Mouse (Mus musculus) midbrain, embryonic 10.5 days (tissue): ENCODE measurements around the gene Proser3. TPM values are rescaled to one million over a fixed set of nuclear protein-coding genes. Genes with fewer than 3 reads are reported as not detected.
"Not testable (repeated sequence)": the region's sequence is repeated elsewhere in the genome, so short reads cannot be mapped to it uniquely, and the experiment has no call there.

Source experiments
- DNase-seq: peaks from one replicate; pipeline ENCODE4 v3.0.0-alpha.2; 2017; ENCODE audit warnings: low spot score
- H3K27ac ChIP-seq: fragments of 300-500 bp; sonication (generic); replicated peaks from 2 replicates; pipeline ENCODE4 v1.5.1; 2016; ENCODE audit warnings: mild to moderate bottlenecking
- H3K27me3 ChIP-seq: fragments of 300-500 bp; sonication (generic); 2 replicates; pipeline ENCODE4 v1.6.1; 2016; ENCODE audit warnings: low read depth, mild to moderate bottlenecking; ENCODE audit not compliant: poor library complexity, severe bottlenecking
- H3K36me3 ChIP-seq: fragments of 300-500 bp; sonication (generic); 2 replicates; pipeline ENCODE4 v1.6.1; 2016; ENCODE audit warnings: mild to moderate bottlenecking, moderate library complexity
- H3K4me1 ChIP-seq: fragments of 300-500 bp; sonication (generic); 2 replicates; pipeline ENCODE4 v1.6.1; 2016
- H3K4me3 ChIP-seq: fragments of 300-500 bp; sonication (generic); 2 replicates; pipeline ENCODE4 v1.5.1; 2016; ENCODE audit warnings: mild to moderate bottlenecking, moderate library complexity
- H3K9me3 ChIP-seq: fragments of 300-500 bp; sonication (generic); replicated peaks from 2 replicates; pipeline ENCODE4 v1.6.1; 2016; ENCODE audit warnings: mild to moderate bottlenecking
- WGBS: fragments of 180-500 bp; shearing (Covaris S2); methylation state at CpG from one replicate; pipeline ENCODE4 v1.1.7; 2016; 5-methylcytosine and 5-hydroxymethylcytosine counted together
- polyA plus RNA-seq: library from polyadenylated mRNA; unstranded; fragments of >200 nt; fragmentation: Nextera tagmentation; extraction: Ambion mirVana; gene quantifications from 2 replicates; pipeline ENCODE4 v1.2.1, GENCODE M21; 2016

Proser3 gene
- polyA plus RNA-seq, 1 experiment from 2014 or later: 13.4 TPM

- peaks cover 22% of the 10 kb centered on the region for H3K4me1 ChIP-seq
- WGBS: 32% methylated on average over 10 of the region's 10 CpGs
- H3K4me3 ChIP-seq: no peak overlapping the region
- no peaks in the 10 kb centered on the region for H3K9me3 ChIP-seq
- H3K27me3 ChIP-seq: peaks cover 16% of the 10 kb centered on the region
- no peak for DNase-seq
- H3K27ac ChIP-seq: no peak overlapping the region
- peaks cover 86% of the 10 kb centered on the region for H3K36me3 ChIP-seq
Observed at GRCm38 (mm10) chr7:30525954-30526353, 26.1 kb downstream of the Proser3 start.

DNA sequence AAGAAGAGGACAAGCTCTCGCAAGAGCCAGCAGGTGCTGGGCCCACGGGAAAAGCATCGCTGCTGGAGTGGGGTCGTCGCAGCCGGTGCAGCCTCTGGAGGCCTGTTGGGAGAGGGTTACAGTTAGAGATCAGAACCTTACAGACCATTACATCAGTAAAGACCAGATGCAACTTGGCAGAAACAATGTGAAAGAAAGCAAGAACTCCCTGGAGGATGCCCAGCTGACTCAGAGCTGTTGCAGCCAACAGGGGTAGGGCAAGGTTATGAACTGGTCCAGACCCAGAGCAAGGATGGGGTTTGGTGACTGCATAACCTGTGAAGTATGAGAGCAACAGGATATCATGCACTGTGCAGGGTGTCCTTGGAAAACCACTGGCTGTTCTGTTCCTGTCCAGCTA, 27.6 kb downstream of the Proser3 start:
- Histone ChIP-seq H3K9me3 (no peaks in the 10 kb centered on the region), H3K4me1 (peaks cover 35% of the 10 kb centered on the region), H3K36me3 (peaks cover 71% of the 10 kb centered on the region), H3K4me3 (no peak overlapping the region), H3K27me3 (peaks cover 16% of the 10 kb centered on the region), H3K27ac (no peak overlapping the region)
- no peak for DNase-seq
- 81% methylated on average over 6 of the region's 6 CpGs for WGBS

DNA sequence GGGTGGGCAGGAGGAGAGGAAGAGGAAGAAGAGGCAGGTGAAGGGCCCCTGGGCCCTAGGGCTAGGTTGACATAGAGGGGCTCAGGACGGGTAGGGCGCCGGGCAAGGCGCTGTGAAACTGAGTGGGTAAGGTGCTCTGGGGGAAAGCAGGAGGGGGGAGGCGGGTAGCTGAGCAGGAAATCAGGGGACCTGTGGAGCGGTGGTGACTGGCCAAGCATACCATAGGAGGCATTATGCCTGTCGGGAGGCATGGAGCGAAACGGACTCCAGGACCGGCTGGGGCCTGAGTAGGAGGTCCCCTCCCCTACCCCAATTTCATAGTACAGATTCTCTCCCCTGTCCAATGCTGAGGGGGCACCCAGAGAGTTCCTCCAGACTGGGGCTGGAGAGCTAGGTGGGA, 29.2 kb downstream of the Proser3 start:
- Histone ChIP-seq H3K9me3 (no peaks in the 10 kb centered on the region), H3K27ac (no peak overlapping the region), H3K4me3 (no peak overlapping the region), H3K27me3 (peaks cover 13% of the 10 kb centered on the region), H3K4me1 (peaks cover 39% of the 10 kb centered on the region), H3K36me3 (peaks cover 55% of the 10 kb centered on the region)
- DNase-seq: no peak
- WGBS: 81% methylated on average over 10 of the region's 10 CpGs

- H3K4me3 ChIP-seq: no peak overlapping the region
- WGBS: 85% methylated on average over 5 of the region's 5 CpGs
- H3K27ac ChIP-seq: peak overlapping the region; percentile 2
- H3K9me3 ChIP-seq: no peaks in the 10 kb centered on the region
- no peak for DNase-seq
- no peaks in the 10 kb centered on the region for H3K27me3 ChIP-seq
- H3K36me3 ChIP-seq: peaks cover 35% of the 10 kb centered on the region
- H3K4me1 ChIP-seq: peaks cover 27% of the 10 kb centered on the region
Observed at GRCm38 (mm10) chr7:30520856-30521255, 31.2 kb downstream of the Proser3 start.

- H3K27me3 ChIP-seq: peaks cover 4% of the 10 kb centered on the region; the same call in 1 of the 2 replicates
- H3K4me3 ChIP-seq: no peak overlapping the region
- peak overlapping the region; percentile 2; the same call in 1 of the 2 replicates for H3K27ac ChIP-seq
- H3K9me3 ChIP-seq: no peaks in the 10 kb centered on the region
- peaks cover 30% of the 10 kb centered on the region for H3K4me1 ChIP-seq
- 72% methylated on average over 4 of the region's 4 CpGs for WGBS
- no peak for DNase-seq
- H3K36me3 ChIP-seq: peaks cover 30% of the 10 kb centered on the region
Observed at GRCm38 (mm10) chr7:30520396-30520795, 31.7 kb downstream of the Proser3 start.

GRCm38 (mm10) chr7:30518325-30518724, 33.8 kb downstream of the Proser3 start:
- DNase-seq: no peak
- Histone ChIP-seq H3K4me1 (peaks cover 30% of the 10 kb centered on the region), H3K9me3 (no peaks in the 10 kb centered on the region), H3K27me3 (peaks cover 6% of the 10 kb centered on the region; the same call in 1 of the 2 replicates), H3K27ac (no peak overlapping the region; the same call in 1 of the 2 replicates), H3K4me3 (no peak overlapping the region), H3K36me3 (peaks cover 9% of the 10 kb centered on the region)
- WGBS: 48% methylated on average over 8 of the region's 8 CpGs

DNA sequence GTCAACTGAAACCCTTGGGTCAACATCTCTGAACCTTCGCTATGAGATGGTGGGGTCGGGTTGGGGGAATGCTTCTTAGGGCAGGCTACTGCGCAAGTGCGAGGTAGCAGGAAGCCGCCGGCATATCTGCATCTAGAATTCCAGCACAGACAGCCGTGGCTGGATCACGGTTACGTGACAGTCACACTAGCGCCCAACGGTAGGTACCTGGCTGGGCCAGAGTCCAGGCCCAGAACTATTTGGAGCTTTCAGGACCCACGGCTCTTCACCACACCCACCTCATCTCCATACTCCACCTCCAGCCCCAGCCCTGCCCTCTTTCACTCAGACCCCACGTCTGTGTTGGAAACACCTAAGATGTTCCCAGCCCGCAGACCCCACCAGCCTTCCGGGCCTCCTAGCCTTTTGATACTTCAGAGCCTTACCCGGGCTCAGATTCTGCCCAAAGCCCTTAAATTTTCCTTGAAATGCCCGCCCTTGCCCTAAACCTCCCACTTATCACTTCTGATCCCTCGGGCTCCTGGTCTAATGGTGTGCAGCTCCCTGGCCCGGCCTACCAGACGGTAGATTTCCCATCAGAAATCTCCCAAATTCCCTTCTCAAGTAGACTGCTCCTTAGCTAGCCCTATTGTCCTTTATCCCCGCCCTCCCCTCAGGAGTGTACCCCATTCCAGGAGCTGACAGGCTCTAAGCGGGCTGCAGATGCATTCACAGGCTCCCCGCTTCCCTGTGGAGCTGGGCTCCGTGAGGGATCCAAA, 36.9 kb downstream of the Proser3 start:
- H3K9me3 ChIP-seq: no peaks in the 10 kb centered on the region
- no peak overlapping the region for H3K4me3 ChIP-seq
- peaks cover 14% of the 10 kb centered on the region for H3K4me1 ChIP-seq
- H3K36me3 ChIP-seq: no peaks in the 10 kb centered on the region
- no peak overlapping the region for H3K27ac ChIP-seq
- peaks cover 6% of the 10 kb centered on the region; the same call in 1 of the 2 replicates for H3K27me3 ChIP-seq
- WGBS: 63% methylated on average over 24 of the region's 24 CpGs
- DNase-seq: no peak

GRCm38 (mm10) chr7:30508061-30508460, 44.0 kb downstream of the Proser3 start:
- H3K4me3 ChIP-seq: no peak overlapping the region
- H3K9me3 ChIP-seq: no peaks in the 10 kb centered on the region
- H3K36me3 ChIP-seq: no peaks in the 10 kb centered on the region
- no peak overlapping the region for H3K27ac ChIP-seq
- WGBS: 79% methylated on average over 4 of the region's 4 CpGs
- H3K4me1 ChIP-seq: no peaks in the 10 kb centered on the region
- no peaks in the 10 kb centered on the region for H3K27me3 ChIP-seq
- no peak for DNase-seq

- not testable (repeated sequence) for DNase-seq, H3K27ac ChIP-seq, H3K4me3 ChIP-seq, H3K27me3 ChIP-seq, H3K36me3 ChIP-seq, H3K9me3 ChIP-seq, H3K4me1 ChIP-seq
- 76% methylated on average over 5 of the region's 5 CpGs for WGBS
Observed at GRCm38 (mm10) chr7:30501159-30501558, 50.9 kb downstream of the Proser3 start.

DNA sequence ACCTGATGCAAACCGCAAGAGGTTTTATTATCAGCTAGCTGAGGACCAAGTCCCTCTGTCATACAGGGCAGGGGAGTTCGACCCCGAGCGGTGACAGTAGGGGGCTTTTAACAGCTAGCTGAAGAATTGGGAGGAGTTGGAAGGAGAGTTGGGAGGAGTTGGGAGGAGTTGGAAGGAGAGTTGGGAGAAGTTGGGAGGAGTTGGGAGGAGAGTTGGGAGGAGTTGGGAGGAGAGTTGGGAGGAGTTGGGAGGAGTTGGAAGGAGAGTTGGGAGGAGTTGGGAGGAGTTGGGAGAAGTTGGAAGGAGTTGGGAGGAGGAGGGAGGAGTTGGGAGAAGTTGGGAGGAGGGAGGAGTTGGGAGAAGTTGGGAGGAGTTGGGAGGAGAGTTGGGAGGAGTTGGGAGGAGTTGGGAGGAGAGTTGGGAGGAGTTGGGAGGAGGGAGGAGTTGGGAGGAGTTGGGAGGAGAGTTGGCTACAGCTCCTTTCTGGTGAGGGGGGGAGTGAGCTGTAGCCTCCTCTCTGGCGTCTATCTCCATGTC, 56.5 kb downstream of the Proser3 start:
- H3K9me3 ChIP-seq, H3K27ac ChIP-seq, H3K27me3 ChIP-seq, H3K4me1 ChIP-seq, H3K36me3 ChIP-seq, DNase-seq, H3K4me3 ChIP-seq: not testable (repeated sequence)
- 62% methylated on average over 5 of the region's 5 CpGs for WGBS

DNA sequence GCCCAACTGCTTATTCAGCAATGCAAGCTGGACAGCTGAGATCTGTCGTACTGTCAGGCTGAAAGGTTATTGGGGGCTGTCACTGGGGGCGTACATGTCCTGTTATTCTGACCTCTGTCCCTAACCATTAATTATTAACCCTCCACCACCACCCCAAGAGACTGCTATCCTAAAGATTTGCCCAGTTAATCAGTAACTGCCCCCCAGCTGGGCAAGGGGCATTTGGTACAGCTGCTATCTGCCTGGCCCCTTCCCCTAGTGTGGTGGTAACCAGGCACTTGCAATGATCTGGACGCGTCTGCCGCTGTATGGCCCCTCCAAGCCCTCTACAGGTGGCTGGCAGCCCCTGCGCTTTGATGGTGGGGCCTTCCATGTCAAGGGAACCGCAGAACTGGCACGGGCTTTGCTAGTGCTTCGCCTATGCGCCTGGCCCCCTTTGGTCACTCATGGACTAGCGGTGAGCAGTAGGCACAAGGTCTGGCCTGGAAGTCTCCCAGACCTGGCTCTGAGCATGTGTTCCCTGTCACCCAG, 58.6 kb downstream of the Proser3 start, which contains the start of gene Prodh2:
TSS of gene Prodh2 (plus strand) at position 222 of the 531 bp plus-strand sequence.
- WGBS: 68% methylated on average over 11 of the region's 11 CpGs
- Histone ChIP-seq H3K36me3 (no peaks in the 10 kb centered on the region), H3K27ac (no peak within 1 kb of the TSS), H3K4me3 (no peak within 1 kb of the TSS), H3K4me1 (peaks cover 8% of the 10 kb centered on the region), H3K9me3 (no peaks in the 10 kb centered on the region), H3K27me3 (no peaks in the 10 kb centered on the region)
- no peak for DNase-seq

DNA sequence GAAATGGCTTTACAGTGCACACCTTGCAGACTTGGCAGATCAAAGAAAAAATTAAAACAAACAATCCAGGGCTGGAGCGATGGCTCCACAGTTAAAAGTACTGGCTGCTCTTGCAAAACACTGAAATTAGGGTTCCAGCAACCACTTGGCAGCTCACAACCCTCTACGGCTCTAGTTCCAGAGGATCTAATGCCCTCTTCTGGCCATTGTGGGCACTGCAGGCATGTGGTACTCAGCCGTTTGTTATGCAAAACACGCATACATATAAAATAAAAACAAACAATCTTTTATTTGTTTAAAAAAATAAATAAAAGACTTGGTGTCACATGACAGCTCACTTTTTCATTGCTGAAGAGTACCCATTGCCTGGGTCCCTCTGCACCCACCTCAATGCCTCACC, 59.3 kb downstream of the Proser3 start:
- peaks cover 8% of the 10 kb centered on the region for H3K4me1 ChIP-seq
- no peak overlapping the region for H3K4me3 ChIP-seq
- no peaks in the 10 kb centered on the region for H3K36me3 ChIP-seq
- no peaks in the 10 kb centered on the region for H3K27me3 ChIP-seq
- DNase-seq: peak; percentile 78
- WGBS: 21% methylated on average over 4 of the region's 4 CpGs
- no peak overlapping the region for H3K27ac ChIP-seq
- no peaks in the 10 kb centered on the region for H3K9me3 ChIP-seq

GRCm38 (mm10) chr7:30490957-30491307, 61.2 kb downstream of the Proser3 start:
- Histone ChIP-seq H3K36me3 (no peaks in the 10 kb centered on the region), H3K9me3 (no peaks in the 10 kb centered on the region), H3K27ac (no peak overlapping the region), H3K4me3 (no peak overlapping the region), H3K4me1 (peaks cover 8% of the 10 kb centered on the region), H3K27me3 (no peaks in the 10 kb centered on the region)
- no peak for DNase-seq
- 18% methylated on average over 6 of the region's 6 CpGs for WGBS
